Mouse (Mus musculus): ENCODE results near the gene Cep57.
A peak's percentile ranks its signal among the peaks of the same experiment; 100 is the strongest.

Cep57 gene

DNA sequence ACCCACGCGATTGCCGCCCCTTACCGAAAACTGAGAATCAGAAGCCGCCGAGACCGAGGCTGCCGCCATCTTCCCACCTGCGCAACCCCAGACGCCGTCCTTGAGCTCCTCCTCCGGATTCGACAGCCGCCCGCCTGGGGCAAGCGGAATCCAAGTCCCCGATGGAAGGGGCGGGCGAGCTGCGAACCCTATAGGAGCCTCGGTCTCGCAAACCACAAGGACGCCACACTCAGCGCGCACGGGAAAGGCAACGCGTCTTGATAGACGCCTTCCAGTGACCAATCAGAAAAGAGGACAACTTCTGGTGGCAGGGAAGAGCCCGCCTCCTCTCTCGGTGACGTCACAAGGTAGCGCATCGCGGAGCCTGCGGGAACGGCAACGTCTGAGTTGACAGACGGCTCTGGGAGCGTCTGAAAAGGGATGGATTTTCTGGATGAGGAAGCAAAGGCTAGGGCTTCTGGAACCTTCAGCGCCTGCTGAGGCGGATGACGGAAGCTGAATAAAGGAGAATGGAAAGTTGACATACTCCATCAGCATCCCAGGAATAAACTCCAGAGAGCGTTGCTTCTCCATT, at the start of gene Cep57:
TSS of gene Cep57 (minus strand) at position 276 of the 574 bp plus-strand sequence.
- DNase-seq (ENCODE audit: low spot score), result peak; percentile 98

DNA sequence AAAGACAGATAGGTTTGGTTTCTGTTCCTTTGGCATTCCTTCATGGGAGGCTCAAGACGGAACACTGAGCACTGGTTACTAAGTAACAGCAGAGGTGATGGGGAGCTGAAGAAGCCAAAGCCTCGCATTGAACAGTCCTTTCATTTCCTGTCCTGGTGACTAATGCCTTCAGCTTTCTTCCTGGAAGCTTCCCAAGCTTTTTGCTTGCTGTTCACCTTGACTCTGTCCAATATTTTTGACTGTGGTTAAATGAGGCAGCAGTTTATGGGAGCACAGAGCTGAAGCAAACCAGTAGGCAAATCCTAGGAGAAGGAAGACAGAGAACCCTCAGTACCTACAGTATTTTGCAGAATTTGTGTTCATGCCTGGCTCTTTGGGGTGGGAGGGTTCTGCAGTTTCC, 48.4 kb upstream of the Cep57 start:
- DNase-seq (ENCODE audit: low spot score), result no peak

DNA sequence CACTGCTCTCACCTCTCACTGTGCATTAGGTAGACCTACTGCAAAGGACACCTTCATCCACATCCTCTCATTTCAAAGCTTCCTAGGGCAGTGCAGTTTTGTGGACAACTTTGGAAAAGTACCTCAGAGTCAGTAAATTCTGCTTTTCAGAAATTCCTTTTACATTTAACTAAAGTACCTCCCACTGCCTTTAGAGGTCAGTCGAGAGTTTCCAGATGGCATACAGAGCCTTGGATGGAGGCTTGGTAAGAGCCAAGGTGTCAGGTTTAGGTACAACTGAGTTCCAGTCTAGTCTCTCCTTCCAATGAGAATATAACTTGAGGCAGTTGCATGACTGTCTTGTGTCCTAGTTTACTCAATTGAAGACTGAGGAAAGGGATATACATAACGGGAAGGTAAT, 47.5 kb upstream of the Cep57 start:
- no peak for DNase-seq (ENCODE audit: low spot score)

DNA sequence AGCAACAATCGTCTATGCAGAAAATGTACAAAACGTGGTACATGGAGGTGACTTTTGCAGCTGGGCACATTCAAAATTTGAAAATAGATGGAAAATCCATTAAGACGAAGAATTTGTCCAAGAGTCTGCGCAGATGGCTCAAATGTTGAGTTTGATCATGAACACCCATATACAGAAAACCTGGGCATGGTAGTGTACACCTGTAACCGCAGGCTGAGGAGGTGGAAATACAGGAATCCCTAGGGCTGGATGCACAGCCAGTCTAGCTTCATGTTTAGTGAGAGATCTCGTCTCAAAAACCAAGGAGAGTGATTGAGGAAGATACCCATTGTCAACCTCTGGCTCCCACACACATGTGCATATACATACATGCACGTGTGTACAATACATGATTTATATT, 44.7 kb upstream of the Cep57 start:
- DNase-seq (ENCODE audit: low spot score), result no peak

DNA sequence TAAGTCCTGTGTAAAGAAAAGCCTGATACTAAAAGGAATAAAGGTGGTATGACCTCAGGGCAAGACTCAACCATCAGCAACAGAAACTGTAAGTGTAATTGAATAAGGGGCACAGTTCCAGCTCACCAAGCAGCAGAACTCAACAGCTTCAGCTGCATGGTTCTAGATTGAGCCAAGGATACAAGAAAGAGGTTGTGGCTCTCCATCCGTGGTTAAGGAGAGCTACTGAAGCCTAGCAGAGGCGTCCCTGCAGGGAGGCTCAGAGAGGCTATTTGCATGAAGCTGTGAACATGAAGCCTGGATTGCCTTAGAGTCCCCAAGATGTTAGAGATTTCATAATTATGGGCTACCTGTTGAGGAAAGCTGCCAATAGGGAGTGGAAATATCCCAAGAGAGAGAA, 40.7 kb upstream of the Cep57 start:
- DNase-seq (ENCODE audit: low spot score), result no peak

DNA sequence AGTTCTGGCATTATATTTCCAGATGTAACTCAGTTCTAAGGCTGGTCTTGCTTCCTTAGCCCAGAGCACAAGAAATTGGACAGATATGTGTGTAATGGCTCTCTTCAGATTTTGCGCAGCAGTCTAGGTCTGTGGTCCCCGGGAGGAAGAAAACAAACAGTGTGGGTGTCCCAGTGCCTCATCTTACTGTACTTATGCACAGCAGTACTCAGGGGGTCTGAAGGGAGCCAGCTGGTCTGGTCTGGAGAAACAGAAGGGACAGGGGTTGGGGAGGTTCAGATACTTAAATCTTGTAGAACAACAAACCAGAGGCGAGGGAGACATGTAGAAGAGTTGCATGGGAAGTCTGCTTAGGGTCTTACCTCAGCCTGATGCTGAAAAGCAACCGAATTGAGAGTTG, 29.9 kb upstream of the Cep57 start:
- DNase-seq (ENCODE audit: low spot score), result no peak

DNA sequence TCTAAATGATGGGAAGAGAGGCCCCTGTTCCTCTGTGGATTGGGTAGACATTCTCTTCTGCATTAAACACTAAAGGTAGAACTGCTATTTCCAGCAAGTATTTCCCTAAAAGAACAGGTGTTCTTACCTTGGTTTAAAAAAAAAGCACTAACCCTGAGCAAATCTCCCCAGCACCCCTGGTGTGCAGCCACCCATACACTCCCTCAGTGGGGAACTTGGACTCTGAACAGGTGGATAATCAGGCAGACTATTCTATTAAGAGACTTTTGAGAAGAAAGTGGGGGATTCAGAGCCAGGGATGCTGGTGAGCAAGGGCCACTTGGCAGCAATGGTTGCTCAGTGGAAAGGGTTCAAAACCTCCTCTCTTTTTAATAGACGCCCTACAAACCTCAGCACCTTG, 29.3 kb upstream of the Cep57 start:
- no peak for DNase-seq (ENCODE audit: low spot score)

DNA sequence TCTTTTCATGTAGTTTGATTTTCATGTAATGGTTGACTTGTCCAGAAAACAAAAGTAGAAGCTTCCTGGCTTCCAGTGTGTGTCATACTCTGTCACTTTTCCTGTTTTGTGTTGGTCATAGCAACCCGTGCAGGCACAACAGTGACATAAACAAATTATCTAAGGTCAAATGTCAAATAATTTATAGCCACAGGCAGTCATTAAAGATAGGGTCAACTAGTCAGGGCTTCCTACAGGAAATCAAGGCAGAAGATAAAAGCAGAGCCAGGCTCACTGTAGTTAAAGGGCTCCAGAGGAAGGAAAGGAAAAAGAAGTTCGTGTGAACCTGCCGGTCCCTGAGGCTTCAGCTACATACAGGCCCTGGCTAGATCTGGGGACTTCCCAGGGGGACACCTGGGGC, 27.0 kb upstream of the Cep57 start:
- no peak for DNase-seq (ENCODE audit: low spot score)

DNA sequence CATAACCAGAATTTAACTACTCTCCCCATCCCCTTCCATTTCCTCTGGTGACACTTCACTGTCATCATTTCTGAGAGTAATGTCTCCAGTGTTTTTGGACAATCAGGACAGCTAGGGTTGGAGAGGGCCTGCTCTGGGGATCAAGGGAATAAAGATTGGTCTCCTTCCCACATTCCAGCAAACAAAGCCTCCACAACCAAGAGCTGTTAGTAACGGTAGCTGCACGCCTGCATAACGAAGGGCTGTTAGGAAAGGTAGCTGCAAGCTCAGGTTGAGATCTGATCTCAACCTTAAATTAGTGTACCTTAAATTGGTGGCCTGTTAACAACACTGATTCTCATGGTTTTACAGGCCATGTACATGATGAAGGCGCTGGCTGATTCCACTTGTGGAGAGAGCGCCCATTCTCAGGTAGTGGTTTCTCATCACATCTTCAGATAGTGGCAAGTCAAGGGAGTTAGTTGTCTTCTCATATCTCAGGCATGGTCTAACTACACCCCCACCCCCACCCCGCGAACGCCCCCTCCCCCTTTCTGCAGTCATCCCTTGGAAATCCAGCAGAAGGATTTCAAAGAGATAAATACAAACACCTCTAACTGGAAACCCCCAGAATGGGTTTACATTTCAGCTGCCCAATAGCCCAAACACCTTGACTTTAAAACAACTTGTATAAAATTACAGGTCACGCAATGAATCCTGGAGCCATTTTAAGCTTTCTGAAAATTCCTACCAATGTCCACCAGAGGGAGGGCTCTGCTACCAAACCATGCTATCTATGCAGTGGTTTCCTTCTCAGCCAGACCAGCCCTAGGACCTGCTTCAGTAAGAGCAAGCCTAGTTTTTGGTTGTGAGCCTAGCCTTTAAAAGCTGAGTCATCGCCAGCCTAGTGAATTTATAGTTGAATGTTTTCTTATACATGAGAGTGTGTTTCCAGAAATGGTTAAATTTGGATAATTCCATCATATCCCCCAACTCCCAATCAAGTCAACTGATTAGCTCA, 21.9 kb upstream of the Cep57 start:
- peak; percentile 28 for DNase-seq (ENCODE audit: low spot score)

DNA sequence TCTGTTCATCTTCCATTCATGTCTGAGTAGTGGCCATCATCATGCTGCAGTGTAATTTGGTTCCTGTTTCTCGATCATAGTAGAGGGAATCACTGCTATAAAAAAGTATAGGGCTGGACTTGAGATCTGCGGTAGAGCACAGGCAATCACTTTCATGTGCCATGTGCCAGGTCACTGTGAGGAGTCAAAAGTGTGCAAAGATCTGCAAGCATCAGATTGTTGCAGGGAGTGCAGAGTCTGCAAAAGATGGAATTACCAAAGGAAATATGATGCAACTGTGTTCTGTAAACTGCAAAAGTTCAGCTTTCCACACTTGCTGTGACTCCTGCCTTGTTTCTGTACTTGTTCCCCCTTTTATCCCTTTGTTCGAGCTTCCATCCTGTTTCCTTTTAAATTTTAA, 20.7 kb upstream of the Cep57 start:
- no peak for DNase-seq (ENCODE audit: low spot score)

DNA sequence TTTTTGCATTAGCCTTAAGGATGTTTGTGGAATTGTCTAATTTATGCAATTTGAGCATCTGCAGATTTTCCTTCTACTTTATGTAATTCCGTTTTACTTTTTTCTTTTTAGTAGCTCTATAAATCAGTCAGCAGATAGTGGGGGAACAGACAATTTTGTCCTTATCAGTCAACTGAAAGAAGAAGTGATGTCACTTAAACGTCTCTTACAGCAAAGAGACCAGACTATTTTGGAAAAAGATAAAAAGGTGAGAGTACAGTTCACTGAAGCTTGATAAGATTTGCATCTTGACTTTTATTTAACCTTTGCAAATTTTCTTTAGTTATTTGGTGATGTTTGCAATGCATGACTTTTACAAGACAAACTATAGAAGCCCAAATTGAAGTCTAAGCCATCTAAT, 9.8 kb upstream of the Cep57 start:
- no peak for DNase-seq (ENCODE audit: low spot score)

DNA sequence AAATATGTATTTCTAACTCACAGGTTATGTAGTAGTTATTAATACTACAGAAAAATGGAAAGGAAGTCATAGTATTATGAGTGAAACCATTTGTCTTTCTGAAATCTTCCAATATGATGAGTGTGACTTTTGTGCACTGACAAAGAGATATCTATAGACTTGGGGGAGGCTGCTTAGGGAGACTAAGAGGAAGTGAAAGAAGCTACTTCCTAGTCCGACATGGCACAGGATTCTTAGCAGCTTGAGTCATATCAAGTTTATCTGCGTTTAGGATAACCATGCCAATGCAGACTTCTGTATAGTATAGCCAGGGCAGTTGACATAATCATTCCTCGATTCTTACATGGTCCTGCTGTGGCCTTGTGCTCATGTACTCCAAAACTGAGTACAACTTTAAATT, 8.3 kb upstream of the Cep57 start:
- no peak for DNase-seq (ENCODE audit: low spot score)

DNA sequence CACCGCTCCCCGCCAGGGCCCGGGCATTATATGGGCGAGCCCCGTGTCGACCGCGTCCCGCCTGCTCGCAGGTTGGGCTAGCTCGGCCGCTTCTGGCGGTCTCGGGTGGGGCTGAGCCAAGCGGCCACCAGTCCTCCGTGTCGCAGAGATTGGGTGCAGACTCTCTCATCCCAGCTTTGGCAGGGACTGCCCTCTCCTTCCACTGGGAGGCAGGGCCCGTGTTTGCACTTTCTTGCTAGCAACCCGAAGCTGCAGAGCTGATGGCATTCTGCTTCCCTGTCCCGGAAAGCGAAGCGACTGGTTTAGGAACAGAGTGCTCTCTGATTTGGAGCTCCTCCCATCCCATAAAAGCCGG, 1.2 kb upstream of the Cep57 start:
- DNase-seq (ENCODE audit: low spot score), result no peak

DNA sequence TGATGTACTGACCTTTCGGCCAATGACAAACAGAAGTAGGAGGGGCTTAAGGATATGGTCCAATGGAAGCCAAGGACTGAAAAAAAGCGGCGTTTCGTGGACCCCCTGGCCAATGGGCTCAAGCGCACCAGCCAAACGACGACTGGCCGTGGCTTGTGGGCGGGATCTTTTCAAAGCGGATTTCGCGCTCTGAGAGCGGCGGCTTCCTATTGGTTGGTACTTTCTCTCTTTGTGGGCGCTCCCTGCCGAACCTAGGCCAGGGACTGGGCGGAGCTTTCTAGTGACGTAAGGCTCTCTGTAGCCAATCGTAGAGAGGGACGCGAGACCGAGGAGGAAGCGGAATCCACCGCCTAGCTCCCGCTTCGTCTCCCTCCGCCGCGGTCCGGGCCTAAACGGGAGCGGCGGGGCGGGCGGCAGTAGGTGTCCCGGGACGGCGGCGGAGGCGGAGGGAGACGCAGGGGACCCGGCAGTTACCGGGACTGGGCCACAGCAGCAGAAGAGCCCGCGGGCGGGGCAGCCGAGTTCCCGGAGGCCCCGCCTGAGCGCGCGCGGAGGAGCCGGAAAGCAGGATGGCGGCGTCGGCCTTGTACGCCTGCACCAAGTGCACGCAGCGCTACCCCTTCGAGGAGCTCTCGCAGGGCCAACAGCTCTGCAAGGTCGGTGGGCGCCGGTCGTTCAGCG, 639 bp upstream of the Cep57 start, which contains the start of gene Fam76b:
TSS of gene Fam76b (plus strand) at position 311 of the 681 bp plus-strand sequence.
- DNase-seq (ENCODE audit: low spot score), result peak; percentile 100

DNA sequence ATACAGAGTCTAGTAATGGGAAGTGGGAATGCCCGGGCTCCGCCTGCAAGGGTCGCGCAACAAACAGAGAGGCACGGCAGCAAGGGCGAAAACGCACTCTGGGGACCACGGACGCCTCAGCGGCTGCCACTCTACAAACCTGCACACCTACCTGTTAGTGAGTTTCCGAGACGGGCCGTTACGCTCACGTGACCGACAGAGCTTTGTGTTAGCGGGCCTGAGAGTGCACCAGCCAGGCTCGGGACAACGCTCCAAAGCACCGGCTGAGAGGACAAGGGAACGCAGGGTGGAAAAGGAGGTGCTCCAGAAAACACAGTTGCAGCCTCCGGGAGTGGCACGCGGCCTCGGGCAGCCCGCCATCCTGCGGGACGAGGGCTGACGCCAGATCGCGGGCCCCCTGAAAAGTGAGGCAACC, 509 bp downstream of the Cep57 start:
- no peak for DNase-seq (ENCODE audit: low spot score)

DNA sequence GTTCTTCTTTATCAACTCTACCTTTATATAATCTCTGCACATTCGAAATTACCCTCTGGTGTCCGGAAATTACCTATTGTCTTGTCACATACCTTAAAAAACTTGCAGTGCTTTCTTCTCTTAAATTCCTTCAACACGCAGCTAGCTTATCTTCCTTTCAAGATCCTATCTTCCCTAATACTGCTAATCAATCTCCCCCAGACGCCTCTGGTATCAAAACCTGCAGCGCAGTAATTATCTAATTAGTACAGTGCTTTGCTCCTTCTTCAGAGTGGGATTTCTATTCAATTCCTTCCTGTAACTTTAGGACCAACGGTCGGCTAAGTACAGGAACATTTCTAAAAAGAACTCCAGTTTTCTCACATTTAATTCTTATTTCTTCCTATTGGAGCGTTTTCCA, 1.0 kb downstream of the Cep57 start:
- DNase-seq (ENCODE audit: low spot score), result no peak

DNA sequence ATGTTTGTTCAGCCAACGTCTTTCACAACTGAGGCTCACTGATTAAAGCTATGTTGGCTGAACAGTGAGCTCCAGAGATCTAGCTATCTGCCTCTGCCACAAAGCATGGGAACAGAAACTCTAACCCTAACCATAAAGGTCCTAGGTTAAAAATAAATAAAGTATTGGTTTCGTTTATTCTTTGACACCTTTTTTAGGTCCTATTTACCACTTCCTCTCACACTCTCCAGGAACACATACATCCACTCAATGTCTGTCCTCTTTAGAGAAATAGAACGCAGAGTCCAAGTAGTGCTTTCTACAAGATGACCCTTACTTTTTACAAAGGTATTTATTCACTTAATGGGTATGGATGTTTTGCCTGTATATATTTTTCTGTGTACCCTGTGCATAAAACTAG, 6.1 kb downstream of the Cep57 start:
- DNase-seq (ENCODE audit: low spot score), result no peak

DNA sequence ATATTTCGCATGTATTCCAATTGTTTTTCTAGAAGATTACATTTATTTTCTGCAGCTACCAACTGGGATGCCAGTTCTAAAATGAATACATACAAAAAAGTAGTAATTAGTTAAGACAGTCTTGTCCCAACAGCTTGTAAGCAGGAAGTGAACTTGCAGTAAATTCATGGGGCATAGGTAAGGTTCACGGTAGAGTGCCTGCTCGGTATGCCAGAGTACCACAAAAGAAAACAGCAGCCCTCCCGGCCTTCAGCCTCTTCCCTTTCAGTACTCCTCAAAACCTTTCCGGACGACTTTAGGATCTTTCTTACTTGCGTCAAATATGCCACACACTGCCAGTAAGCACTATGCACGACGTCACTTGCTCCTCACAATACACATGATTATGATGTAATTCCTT, 8.5 kb downstream of the Cep57 start:
- DNase-seq (ENCODE audit: low spot score), result no peak

DNA sequence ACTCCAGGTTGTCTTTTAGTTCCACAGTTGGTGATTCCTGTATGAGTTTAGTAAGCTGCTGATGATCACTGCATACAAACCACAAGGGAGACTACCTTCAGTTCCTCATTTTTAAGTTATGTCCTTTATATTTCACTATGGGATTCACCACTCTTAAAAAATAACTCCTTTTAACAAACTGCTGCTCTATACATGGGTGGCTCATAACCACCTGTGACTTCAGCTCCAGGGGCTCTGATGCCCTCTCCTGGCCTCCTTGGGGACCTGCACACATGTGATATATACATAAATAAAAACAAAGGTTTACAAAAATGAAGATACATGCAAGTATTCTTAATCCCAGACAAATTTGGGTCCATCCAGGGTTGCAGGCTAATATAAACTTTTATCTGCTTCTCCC, 17.0 kb downstream of the Cep57 start:
- no peak for DNase-seq (ENCODE audit: low spot score)

DNA sequence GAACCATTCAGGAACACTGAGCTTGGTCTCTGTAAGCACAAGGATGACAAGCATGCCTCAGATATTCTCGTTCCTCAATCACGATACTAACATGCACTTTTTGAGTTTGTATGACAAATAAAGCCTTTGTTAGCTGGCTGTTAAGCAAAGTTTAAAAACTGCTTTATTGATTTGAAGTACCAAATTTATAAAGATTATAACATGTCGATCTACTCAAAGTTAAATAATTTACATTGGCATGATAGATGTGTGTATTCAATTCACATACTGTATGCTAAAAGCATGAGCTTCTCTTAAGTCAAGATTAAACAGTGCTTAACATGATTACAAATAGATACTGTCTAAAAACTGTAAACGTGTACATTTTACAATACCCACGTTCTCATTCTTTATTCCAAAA, 19.2 kb downstream of the Cep57 start:
- no peak for DNase-seq (ENCODE audit: low spot score)

DNA sequence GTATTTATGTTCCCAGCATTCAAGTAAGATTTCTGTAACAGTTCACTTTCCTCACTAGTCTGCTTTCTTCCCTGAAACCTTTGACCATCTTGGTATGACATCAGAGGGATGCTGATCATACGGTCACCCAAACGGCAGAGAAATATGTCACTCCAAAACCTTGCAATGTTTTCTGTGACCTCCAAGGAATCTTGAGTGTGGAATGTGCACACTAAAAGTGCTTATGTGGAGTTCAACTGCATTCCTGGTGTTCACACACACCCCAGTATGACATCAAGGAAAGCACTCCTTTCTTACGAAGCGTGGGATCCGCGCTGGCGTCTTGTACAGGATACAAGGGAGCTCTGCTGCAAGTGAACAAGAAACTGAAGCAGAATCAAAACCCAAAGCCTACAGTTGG, 20.1 kb downstream of the Cep57 start:
- no peak for DNase-seq (ENCODE audit: low spot score)

DNA sequence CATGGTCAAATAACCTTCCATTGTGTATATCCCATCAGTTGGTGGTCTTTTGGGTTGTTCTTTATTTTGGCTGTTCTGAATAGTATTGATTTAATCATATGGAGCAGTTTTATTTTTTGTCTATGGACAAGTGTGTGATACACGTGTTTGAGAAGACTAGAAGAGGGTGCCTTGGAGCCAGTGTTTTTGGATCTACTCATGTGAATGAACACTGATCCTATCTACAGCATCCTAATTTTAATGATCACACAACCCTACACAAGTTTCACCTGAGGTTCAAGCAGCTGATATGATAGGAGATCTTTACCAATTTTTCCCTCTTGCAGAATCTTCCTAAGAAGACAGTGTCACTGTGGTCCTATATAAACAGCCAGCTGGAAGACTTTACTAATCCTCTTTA, 22.4 kb downstream of the Cep57 start:
- no peak for DNase-seq (ENCODE audit: low spot score)

DNA sequence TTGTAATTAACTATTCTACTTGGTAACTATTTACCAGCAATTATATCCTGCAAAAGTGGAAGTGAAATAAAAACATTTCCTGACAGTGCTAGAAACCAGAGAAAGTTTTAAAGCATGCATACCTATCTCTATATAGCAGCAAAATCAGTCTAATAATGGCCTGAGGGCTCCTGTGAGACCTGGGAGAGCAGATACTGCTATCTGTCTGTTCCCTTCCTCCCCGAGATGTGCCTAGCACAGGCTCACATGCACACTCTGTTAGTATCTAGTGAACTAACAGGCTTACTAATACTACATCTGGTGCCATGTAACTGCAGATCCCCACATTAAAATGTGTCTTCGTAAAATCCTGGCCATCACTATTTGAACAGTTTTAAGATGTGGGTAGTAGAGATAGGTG, 32.2 kb downstream of the Cep57 start:
- no peak for DNase-seq (ENCODE audit: low spot score)
